Mouse (Mus musculus) lung, postnatal 0 days (tissue): ENCODE results near the gene Gimap7.

ENCODE experiments used
- CTCF ChIP-seq: IDR thresholded peaks from 2 replicates; pipeline ENCODE4 v1.5.1; 2016; ENCODE audit warnings: antibody characterized with exemption, mild to moderate bottlenecking
- EP300 ChIP-seq: IDR thresholded peaks from 2 replicates; pipeline ENCODE4 v1.6.1; 2016; ENCODE audit warnings: antibody characterized with exemption, mild to moderate bottlenecking, control low read depth

DNA sequence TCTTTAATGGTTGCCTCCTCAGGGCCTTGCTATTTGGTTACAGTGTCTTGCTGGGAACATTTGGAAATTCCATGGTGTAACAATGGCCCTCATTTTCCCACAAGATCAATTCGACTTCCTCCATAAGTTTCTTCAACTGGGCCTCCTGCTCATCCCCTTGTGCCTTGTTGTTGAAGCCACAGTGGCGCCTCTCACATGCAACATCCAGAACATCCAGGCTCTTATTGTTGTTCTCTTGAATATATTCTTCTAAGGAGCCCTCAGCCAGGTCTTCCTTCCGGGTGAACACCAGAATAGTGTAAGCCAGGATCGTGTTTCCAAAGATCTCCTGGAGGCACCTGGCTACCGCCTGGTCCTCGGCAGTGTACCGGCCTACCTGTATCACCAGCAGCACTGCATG is 16.3 kb upstream of the Gimap7 start:
- TF ChIP-seq CTCF, result no peak
- TF ChIP-seq EP300, result no peak
